Mouse (Mus musculus): ENCODE measurements around the gene Rrp1. TPM values are rescaled to one million over a fixed set of nuclear protein-coding genes. Genes with fewer than 3 reads are reported as not detected.

The Rrp1 gene
- polyA plus RNA-seq, 1 experiment from 2014 or later: 95.5 TPM

DNA sequence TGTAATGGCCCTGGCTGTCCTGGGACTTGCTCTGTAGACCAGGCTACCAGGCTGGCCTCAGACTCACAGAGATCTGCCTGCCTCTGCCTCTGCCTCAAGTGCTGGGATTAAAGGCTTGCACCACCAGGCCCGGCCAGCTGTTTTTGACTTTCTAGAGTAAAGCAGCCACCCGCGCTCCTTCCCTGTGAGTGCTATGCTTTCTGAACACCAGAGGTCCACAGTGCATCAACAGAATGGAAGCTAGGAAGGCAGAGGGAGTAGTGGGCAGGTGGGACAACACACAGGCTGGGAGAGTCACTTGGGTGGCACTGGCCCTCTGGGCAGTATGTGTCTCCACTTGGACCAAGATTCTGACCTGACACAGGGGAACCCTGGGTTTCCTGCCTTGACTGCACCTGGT is 17.5 kb downstream of the Rrp1 start:
- 89% methylated on average over 3 of the region's 3 CpGs for WGBS (ENCODE audit: insufficient replicate concordance)
- Histone ChIP-seq H3K27ac (ENCODE audit: low read depth) (no peak overlapping the region), H3K4me3 (ENCODE audit: low read depth, low read length) (no peak overlapping the region), H3K4me2 (ENCODE audit: low read depth, low read length) (no peak overlapping the region), H3K27me3 (ENCODE audit: insufficient read depth, low read length) (peaks cover 12% of the 10 kb centered on the region), H3K9ac (replicated peaks) (no peak overlapping the region), H3K9me3 (ENCODE audit: low read length) (no peaks in the 10 kb centered on the region), H3K4me1 (ENCODE audit: insufficient read depth) (peaks cover 10% of the 10 kb centered on the region), H3K36me3 (replicated peaks; ENCODE audit: insufficient read depth, low read length) (peaks cover 3% of the 10 kb centered on the region; the same call in 1 of the 2 replicates)
- TF ChIP-seq EP300 (IDR thresholded peaks at IDR 0.05; ENCODE audit: low read depth): no peak
- no peak for TF ChIP-seq CTCF (IDR thresholded peaks at IDR 0.05; ENCODE audit: low read depth)
- ATAC-seq (no peak), DNase-seq (no peak)

DNA sequence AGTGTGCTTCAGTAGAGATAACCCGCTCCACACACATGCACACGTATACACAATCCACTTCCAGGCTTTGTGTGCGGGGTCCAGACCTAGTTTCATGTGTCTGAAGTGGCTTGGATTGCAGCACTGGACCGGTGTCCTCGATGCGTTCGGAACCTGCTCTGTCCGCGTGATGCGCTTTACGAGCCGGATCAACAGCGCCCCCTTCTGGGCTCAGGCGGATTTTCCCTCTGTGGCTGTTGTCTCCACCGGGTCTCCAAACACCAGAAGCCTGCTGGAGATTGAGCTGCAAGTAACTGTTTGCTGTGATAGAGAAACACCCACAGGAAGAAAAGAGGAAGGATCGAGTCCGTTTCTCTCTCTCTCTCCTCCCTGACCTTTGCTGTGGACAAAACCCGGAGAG is 20.8 kb downstream of the Rrp1 start:
- H3K4me2 ChIP-seq (ENCODE audit: low read depth, low read length): peak overlapping the region; percentile 42; the same call in 1 of the 2 replicates
- 1% methylated on average over 18 of the region's 18 CpGs for WGBS (ENCODE audit: insufficient replicate concordance)

DNA sequence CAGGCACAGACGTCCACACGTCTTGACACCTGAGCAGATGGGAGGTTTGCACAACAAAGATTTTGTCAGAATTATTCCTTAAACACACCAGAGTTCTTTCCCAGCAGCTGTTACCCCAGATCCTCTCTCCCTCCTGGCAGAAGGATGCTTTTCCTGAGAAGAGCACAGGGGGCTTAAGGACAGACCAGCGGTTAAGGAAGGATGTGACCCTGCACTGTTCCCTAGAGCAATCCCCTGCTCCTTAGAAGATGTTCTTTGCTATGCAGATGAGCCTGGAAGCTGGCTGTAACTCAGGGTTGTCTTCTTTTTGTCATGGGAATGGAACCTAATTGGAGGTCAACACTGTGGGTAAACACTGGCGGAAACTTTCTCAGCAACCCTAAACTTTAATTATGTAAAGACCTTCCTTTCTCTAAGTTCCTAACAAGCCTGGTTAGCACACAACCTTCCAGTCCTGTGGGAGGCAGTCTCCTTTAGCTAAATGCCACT is 21.8 kb downstream of the Rrp1 start:
- no peak overlapping the region for H3K4me3 ChIP-seq (ENCODE audit: low read depth, low read length)
- ATAC-seq (no peak), DNase-seq (no peak)
- no peaks in the 10 kb centered on the region for H3K9me3 ChIP-seq (ENCODE audit: low read length)
- no peak overlapping the region for H3K27ac ChIP-seq (ENCODE audit: low read depth)
- 35% methylated on average over 4 of the region's 4 CpGs for WGBS (ENCODE audit: insufficient replicate concordance)
- H3K4me2 ChIP-seq (ENCODE audit: low read depth, low read length): no peak overlapping the region
- H3K9ac ChIP-seq (replicated peaks): no peak overlapping the region
- TF ChIP-seq CTCF (IDR thresholded peaks at IDR 0.05; ENCODE audit: low read depth) (no peak), EP300 (IDR thresholded peaks at IDR 0.05; ENCODE audit: low read depth) (no peak)
- H3K4me1 ChIP-seq (ENCODE audit: insufficient read depth): peaks cover 3% of the 10 kb centered on the region; the same call in 1 of the 2 replicates
- H3K27me3 ChIP-seq (ENCODE audit: insufficient read depth, low read length): peaks cover 12% of the 10 kb centered on the region
- no peaks in the 10 kb centered on the region for H3K36me3 ChIP-seq (replicated peaks; ENCODE audit: insufficient read depth, low read length)

More for the DNA sequence above, 20.8 kb downstream of the Rrp1 start:
- H3K4me1 ChIP-seq (ENCODE audit: insufficient read depth): peaks cover 3% of the 10 kb centered on the region; the same call in 1 of the 2 replicates
- H3K4me3 ChIP-seq (ENCODE audit: low read depth, low read length): no peak overlapping the region
- H3K9me3 ChIP-seq (ENCODE audit: low read length): no peaks in the 10 kb centered on the region
- H3K36me3 ChIP-seq (replicated peaks; ENCODE audit: insufficient read depth, low read length): no peaks in the 10 kb centered on the region
- peak; percentile 86 for DNase-seq
- ATAC-seq: peak; percentile 78
- TF ChIP-seq EP300 (IDR thresholded peaks at IDR 0.05; ENCODE audit: low read depth) (no peak), CTCF (IDR thresholded peaks at IDR 0.05; ENCODE audit: low read depth) (peak; percentile 96)
- H3K9ac ChIP-seq (replicated peaks): no peak overlapping the region
- H3K27ac ChIP-seq (ENCODE audit: low read depth): no peak overlapping the region
- H3K27me3 ChIP-seq (ENCODE audit: insufficient read depth, low read length): peaks cover 12% of the 10 kb centered on the region

DNA sequence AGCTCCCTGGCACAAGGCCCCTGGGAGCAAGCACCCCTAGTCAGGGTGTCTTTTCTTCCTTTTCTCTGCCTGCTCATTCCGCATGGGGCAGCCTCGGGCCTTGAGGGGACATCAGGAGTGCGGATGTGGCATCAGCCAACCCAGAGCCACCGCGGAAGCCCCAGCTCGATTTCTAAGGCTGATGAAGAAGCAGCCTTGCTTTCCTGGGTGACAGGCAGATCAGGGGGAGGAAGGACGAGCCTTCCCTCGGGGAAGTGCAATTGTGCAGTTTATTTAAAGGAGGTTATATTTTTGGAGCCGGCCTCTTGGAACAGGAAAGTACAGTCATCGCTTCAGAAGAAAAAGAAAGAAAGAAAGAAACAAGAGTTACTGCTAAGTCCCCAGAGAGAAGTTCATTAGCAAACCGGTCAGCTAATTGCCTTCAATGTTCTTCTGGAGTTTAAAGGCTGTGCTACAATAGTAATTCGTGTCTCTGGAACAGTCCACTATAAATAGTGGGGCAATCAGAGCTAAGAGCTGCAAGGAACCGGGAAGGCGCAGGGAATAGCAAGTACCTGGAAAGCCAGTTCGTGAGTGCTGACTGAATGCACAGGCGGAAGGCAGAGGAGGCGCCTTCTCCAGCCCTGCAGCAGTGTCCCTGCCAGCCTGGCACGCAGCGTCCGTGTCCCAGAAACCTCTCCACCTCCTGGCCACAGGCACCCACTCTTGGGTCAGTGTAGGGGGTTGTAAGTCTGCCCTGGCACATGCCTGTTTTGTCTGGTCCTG is 24.4 kb downstream of the Rrp1 start:
- H3K9ac ChIP-seq (replicated peaks): no peak overlapping the region
- no peak overlapping the region for H3K4me3 ChIP-seq (ENCODE audit: low read depth, low read length)
- DNase-seq (no peak), ATAC-seq (no peak)
- H3K4me1 ChIP-seq (ENCODE audit: insufficient read depth): peaks cover 3% of the 10 kb centered on the region; the same call in 1 of the 2 replicates
- no peaks in the 10 kb centered on the region for H3K9me3 ChIP-seq (ENCODE audit: low read length)
- 63% methylated on average over 20 of the region's 20 CpGs for WGBS (ENCODE audit: insufficient replicate concordance)
- TF ChIP-seq CTCF (IDR thresholded peaks at IDR 0.05; ENCODE audit: low read depth) (no peak), EP300 (IDR thresholded peaks at IDR 0.05; ENCODE audit: low read depth) (no peak)
- no peaks in the 10 kb centered on the region for H3K36me3 ChIP-seq (replicated peaks; ENCODE audit: insufficient read depth, low read length)
- H3K4me2 ChIP-seq (ENCODE audit: low read depth, low read length): no peak overlapping the region
- H3K27me3 ChIP-seq (ENCODE audit: insufficient read depth, low read length): peaks cover 12% of the 10 kb centered on the region
- no peak overlapping the region for H3K27ac ChIP-seq (ENCODE audit: low read depth)

DNA sequence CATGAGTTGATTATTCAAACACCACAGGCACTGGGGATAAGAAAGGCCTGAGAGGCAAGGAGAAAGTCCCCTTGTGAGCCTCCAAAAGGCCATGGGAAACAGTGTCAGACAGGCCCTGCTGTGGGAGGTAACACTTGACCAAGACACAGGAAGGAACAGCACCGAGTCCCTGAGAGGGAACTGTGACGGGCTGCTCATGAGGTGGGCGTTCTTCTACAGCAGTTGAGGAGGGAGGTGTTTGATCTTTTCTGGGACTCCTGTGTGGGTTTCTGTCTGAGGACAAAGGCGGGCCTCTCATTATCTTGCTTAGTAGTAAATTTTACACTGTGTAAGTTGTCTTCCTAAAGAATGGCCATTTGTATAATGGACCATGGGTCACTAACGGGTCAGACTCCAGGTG is 27.3 kb downstream of the Rrp1 start:
- DNase-seq: no peak
- Histone ChIP-seq H3K4me2 (ENCODE audit: low read depth, low read length) (no peak overlapping the region), H3K9ac (replicated peaks) (no peak overlapping the region), H3K27ac (ENCODE audit: low read depth) (no peak overlapping the region), H3K4me3 (ENCODE audit: low read depth, low read length) (no peak overlapping the region), H3K27me3 (ENCODE audit: insufficient read depth, low read length) (0 out of 2 replicates have a peak, but pooled peaks cover 3% of the 10 kb centered on the region), H3K36me3 (replicated peaks; ENCODE audit: insufficient read depth, low read length) (no peaks in the 10 kb centered on the region), H3K4me1 (ENCODE audit: insufficient read depth) (no peaks in the 10 kb centered on the region), H3K9me3 (ENCODE audit: low read length) (no peaks in the 10 kb centered on the region)
- ATAC-seq: no peak
- WGBS (ENCODE audit: insufficient replicate concordance): 70% methylated on average over 5 of the region's 5 CpGs
- TF ChIP-seq EP300 (IDR thresholded peaks at IDR 0.05; ENCODE audit: low read depth) (no peak), CTCF (IDR thresholded peaks at IDR 0.05; ENCODE audit: low read depth) (no peak)

DNA sequence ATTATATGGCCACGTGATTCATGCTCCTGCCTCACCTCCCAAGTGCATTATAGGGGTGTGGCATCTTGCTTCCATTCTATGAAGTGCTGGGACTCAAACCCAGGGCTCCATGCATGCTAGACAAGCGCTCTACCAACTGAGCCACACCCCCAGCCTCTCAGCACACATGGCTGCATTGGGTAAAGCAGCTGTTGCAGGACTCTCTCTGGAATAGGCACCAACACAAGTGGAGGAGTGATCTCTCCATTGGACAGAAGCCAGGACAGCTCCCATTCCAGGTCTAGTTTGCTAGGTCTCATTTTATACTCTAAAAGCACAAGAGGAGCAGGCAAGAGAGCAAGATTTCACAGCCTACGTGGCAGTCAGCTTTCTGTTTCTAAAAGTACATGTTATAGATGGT is 29.3 kb downstream of the Rrp1 start:
- no peak overlapping the region for H3K9ac ChIP-seq (replicated peaks)
- DNase-seq: no peak
- H3K4me1 ChIP-seq (ENCODE audit: insufficient read depth): no peaks in the 10 kb centered on the region
- H3K9me3 ChIP-seq (ENCODE audit: low read length): no peaks in the 10 kb centered on the region
- H3K4me2 ChIP-seq (ENCODE audit: low read depth, low read length): no peak overlapping the region
- H3K27ac ChIP-seq (ENCODE audit: low read depth): no peak overlapping the region
- no peaks in the 10 kb centered on the region for H3K36me3 ChIP-seq (replicated peaks; ENCODE audit: insufficient read depth, low read length)
- TF ChIP-seq CTCF (IDR thresholded peaks at IDR 0.05; ENCODE audit: low read depth) (no peak), EP300 (IDR thresholded peaks at IDR 0.05; ENCODE audit: low read depth) (no peak)
- no peak for ATAC-seq
- no peak overlapping the region for H3K4me3 ChIP-seq (ENCODE audit: low read depth, low read length)
- 82% methylated on average over 3 of the region's 3 CpGs for WGBS (ENCODE audit: insufficient replicate concordance)
- 0 out of 2 replicates have a peak, but pooled peaks cover 3% of the 10 kb centered on the region for H3K27me3 ChIP-seq (ENCODE audit: insufficient read depth, low read length)
